Mouse (Mus musculus) liver, adult 2 months (tissue): ENCODE measurements at regions not wholly inside any gene's neighbourhood (a gene's known extent, or its start where the extent isn't known, plus 50 kb on each side); places are given as distances from the start of the nearest gene placed in this dataset.

Experiments used
- CTCF ChIP-seq: fragments of 200-500 bp; IDR thresholded peaks from 2 replicates; pipeline ENCODE4 v1.5.1; 2011; ENCODE audit warnings: low read depth, low read length, control low read depth
- POLR2A ChIP-seq: fragments of 200-500 bp; IDR thresholded peaks from 2 replicates; pipeline ENCODE4 v1.6.1; 2011; ENCODE audit warnings: low read length, control low read depth; ENCODE audit not compliant: insufficient read depth; ENCODE audit errors: extremely low read depth

GRCm38 (mm10) chr5:39173491-39173890, 296.9 kb upstream of the Clnk start:
- TF ChIP-seq CTCF (no peak), POLR2A (no peak)
